Mouse (Mus musculus) myocyte (in vitro differentiated cells): ENCODE measurements around the gene Syt12. TPM values are rescaled to one million over a fixed set of nuclear protein-coding genes. Genes with fewer than 3 reads are reported as not detected.

Source experiments
- H3K27me3 ChIP-seq: one replicate; pipeline ENCODE4 v1.6.1; 2011; ENCODE audit not compliant: control insufficient read depth, insufficient read depth, insufficient read length
- H3K36me3 ChIP-seq: one replicate; pipeline ENCODE4 v1.6.1; 2011; ENCODE audit not compliant: control insufficient read depth, insufficient read depth
- H3K4me2 ChIP-seq: one replicate; pipeline ENCODE4 v1.6.1; 2011; ENCODE audit warnings: low read depth, control low read depth
- H3K4me3 ChIP-seq: one replicate; pipeline ENCODE4 v1.5.1; 2011; ENCODE audit warnings: mild to moderate bottlenecking, control low read depth, moderate library complexity
- H3K79me2 ChIP-seq: one replicate; pipeline ENCODE4 v1.6.1; 2011; ENCODE audit not compliant: control insufficient read depth, insufficient read depth
- H3ac ChIP-seq: one replicate; pipeline ENCODE4 v1.6.1; 2011; ENCODE audit not compliant: control insufficient read depth, insufficient read length
- CEBPB ChIP-seq: IDR thresholded peaks from 2 replicates; pipeline ENCODE4 v1.6.1; 2011; ENCODE audit warnings: mild to moderate bottlenecking, moderate library complexity; ENCODE audit not compliant: poor library complexity, insufficient read depth, severe bottlenecking
- E2F4 ChIP-seq: IDR thresholded peaks from one replicate; pipeline ENCODE4 v1.6.1; 2011; ENCODE audit warnings: mild to moderate bottlenecking, control low read depth, moderate library complexity; ENCODE audit not compliant: insufficient read depth
- MAX ChIP-seq: IDR thresholded peaks from one replicate; pipeline ENCODE4 v1.6.1; 2011; ENCODE audit warnings: low read depth, mild to moderate bottlenecking, control low read depth
- MYOD1 ChIP-seq, 3 experiments: IDR thresholded peaks; one replicate each; pipeline ENCODE4 v1.6.1; 2011; ENCODE audit warnings: control low read depth in 2 of 3, low read depth in 2 of 3, mild to moderate bottlenecking in 2 of 3, moderate library complexity in 1 of 3; ENCODE audit not compliant: insufficient read length in 2 of 3, control insufficient read depth in 1 of 3
- MYOG ChIP-seq, 3 experiments: IDR thresholded peaks; one replicate each; pipeline ENCODE4 v1.6.1; 2011; ENCODE audit warnings: control low read depth in 2 of 3, low read depth in 2 of 3, mild to moderate bottlenecking in 2 of 3; ENCODE audit not compliant: insufficient read length in 2 of 3, control insufficient read depth in 1 of 3, insufficient read depth in 1 of 3
- POLR2A ChIP-seq: IDR thresholded peaks from one replicate; pipeline ENCODE4 v1.6.1; 2011; ENCODE audit warnings: low read depth, mild to moderate bottlenecking, control low read depth, moderate library complexity; ENCODE audit not compliant: insufficient read length
- POLR2AphosphoS2 ChIP-seq: IDR thresholded peaks from one replicate; pipeline ENCODE4 v1.6.1; 2011; ENCODE audit warnings: low read depth, control low read depth; ENCODE audit not compliant: insufficient read length
- REST ChIP-seq: IDR thresholded peaks from one replicate; pipeline ENCODE4 v1.6.1; 2011; ENCODE audit warnings: mild to moderate bottlenecking, control low read depth, moderate library complexity; ENCODE audit not compliant: insufficient read depth, insufficient read length
- SRF ChIP-seq: IDR thresholded peaks from one replicate; pipeline ENCODE4 v1.6.1; 2011; ENCODE audit warnings: low read depth; ENCODE audit not compliant: control insufficient read depth, insufficient read length
- TCF12 ChIP-seq: IDR thresholded peaks from one replicate; pipeline ENCODE4 v1.6.1; 2011; ENCODE audit warnings: mild to moderate bottlenecking, control low read depth; ENCODE audit not compliant: poor library complexity, insufficient read depth, severe bottlenecking
- TCF3 ChIP-seq: IDR thresholded peaks from one replicate; pipeline ENCODE4 v1.6.1; 2011; ENCODE audit warnings: low read depth, control low read depth; ENCODE audit not compliant: insufficient read length
- USF1 ChIP-seq: IDR thresholded peaks from one replicate; pipeline ENCODE4 v1.6.1; 2011; ENCODE audit warnings: low read depth, mild to moderate bottlenecking, control low read depth, moderate library complexity
- polyA plus RNA-seq: library from polyadenylated mRNA; unstranded; fragments of >200 nt; fragmentation: generic; extraction: Trizol; gene quantifications from one replicate; pipeline ENCODE4 v1.2.1, GENCODE M21; 2012; ENCODE audit warnings: missing spikeins

Gene Syt12
- polyA plus RNA-seq, 1 experiment: 22.3 TPM

- peak overlapping the region; percentile 4 for H3K4me2 ChIP-seq
- TF ChIP-seq MYOD1 (IDR thresholded peaks at IDR 0.05; ENCODE audit: control insufficient read depth in 1 of 3, insufficient read length in 2 of 3, low read depth in 2 of 3): no peak
- no peak overlapping the region for H3ac ChIP-seq
- H3K4me3 ChIP-seq: no peak overlapping the region
- H3K79me2 ChIP-seq: no peaks in the 10 kb centered on the region
- no peaks in the 10 kb centered on the region for H3K36me3 ChIP-seq
- no peaks in the 10 kb centered on the region for H3K27me3 ChIP-seq
These were observed 13.9 kb upstream of the Syt12 start for GRCm38 (mm10) chr19:4491080-4491695.

GRCm38 (mm10) chr19:4487877-4488276 lies 10.6 kb upstream of the Syt12 start:
- TF ChIP-seq TCF12: peak; percentile 31
- TF ChIP-seq POLR2AphosphoS2: no peak
- TF ChIP-seq REST: no peak
- TF ChIP-seq SRF: no peak
- TF ChIP-seq MYOD1 (IDR thresholded peaks at IDR 0.05; ENCODE audit: control insufficient read depth in 1 of 3, insufficient read length in 2 of 3, low read depth in 2 of 3): peak; percentile 5 to 84 (median 65)
- peak in 2 of 3 experiments; percentile 69 to 83 for TF ChIP-seq MYOG (IDR thresholded peaks at IDR 0.05; ENCODE audit: control insufficient read depth in 1 of 3, insufficient read depth in 1 of 3, insufficient read length in 2 of 3, low read depth in 2 of 3)
- no peak for TF ChIP-seq CEBPB
- TF ChIP-seq TCF3: no peak
- TF ChIP-seq POLR2A: no peak
- TF ChIP-seq MAX: no peak
- TF ChIP-seq USF1: no peak
- Histone ChIP-seq H3K4me3 (no peak overlapping the region), H3K36me3 (no peaks in the 10 kb centered on the region), H3ac (no peak overlapping the region), H3K79me2 (no peaks in the 10 kb centered on the region), H3K27me3 (no peaks in the 10 kb centered on the region), H3K4me2 (peak overlapping the region; percentile 18)

- Histone ChIP-seq H3K79me2 (no peaks in the 10 kb centered on the region), H3K27me3 (no peaks in the 10 kb centered on the region), H3K4me3 (no peak overlapping the region), H3ac (no peak overlapping the region), H3K36me3 (no peaks in the 10 kb centered on the region), H3K4me2 (no peak overlapping the region)
- TF ChIP-seq MYOD1 (IDR thresholded peaks at IDR 0.05; ENCODE audit: control insufficient read depth in 1 of 3, insufficient read length in 2 of 3, low read depth in 2 of 3) (peak in 1 of 3 experiments; percentile 23), TCF12 (peak; percentile 8), USF1 (no peak)
These were observed 7.8 kb upstream of the Syt12 start for GRCm38 (mm10) chr19:4485006-4485405.

GRCm38 (mm10) chr19:4482111-4482859 lies 5.0 kb upstream of the Syt12 start:
- TF ChIP-seq SRF (no peak), MAX (no peak), TCF3 (no peak), MYOG (IDR thresholded peaks at IDR 0.05; ENCODE audit: control insufficient read depth in 1 of 3, insufficient read depth in 1 of 3, insufficient read length in 2 of 3, low read depth in 2 of 3) (no peak), MYOD1 (IDR thresholded peaks at IDR 0.05; ENCODE audit: control insufficient read depth in 1 of 3, insufficient read length in 2 of 3, low read depth in 2 of 3) (no peak)
- Histone ChIP-seq H3K27me3 (no peaks in the 10 kb centered on the region), H3K4me2 (no peak overlapping the region), H3ac (no peak overlapping the region), H3K36me3 (no peaks in the 10 kb centered on the region), H3K79me2 (no peaks in the 10 kb centered on the region), H3K4me3 (no peak overlapping the region)

- H3K36me3 ChIP-seq: no peaks in the 10 kb centered on the region
- no peak overlapping the region for H3K4me2 ChIP-seq
- peak in 2 of 3 experiments; percentile 2 to 81 for TF ChIP-seq MYOD1 (IDR thresholded peaks at IDR 0.05; ENCODE audit: control insufficient read depth in 1 of 3, insufficient read length in 2 of 3, low read depth in 2 of 3)
- no peak for TF ChIP-seq POLR2AphosphoS2
- no peak overlapping the region for H3ac ChIP-seq
- no peaks in the 10 kb centered on the region for H3K79me2 ChIP-seq
- no peak overlapping the region for H3K4me3 ChIP-seq
- H3K27me3 ChIP-seq: no peaks in the 10 kb centered on the region
These were observed 4.1 kb upstream of the Syt12 start for GRCm38 (mm10) chr19:4481326-4481725.

GRCm38 (mm10) chr19:4480041-4480440 lies 2.8 kb upstream of the Syt12 start:
- no peak for TF ChIP-seq TCF3
- no peak for TF ChIP-seq E2F4
- no peak for TF ChIP-seq TCF12
- no peak for TF ChIP-seq SRF
- TF ChIP-seq MYOD1 (IDR thresholded peaks at IDR 0.05; ENCODE audit: control insufficient read depth in 1 of 3, insufficient read length in 2 of 3, low read depth in 2 of 3): no peak
- no peak for TF ChIP-seq REST
- no peak for TF ChIP-seq USF1
- TF ChIP-seq CEBPB: no peak
- TF ChIP-seq MYOG (IDR thresholded peaks at IDR 0.05; ENCODE audit: control insufficient read depth in 1 of 3, insufficient read depth in 1 of 3, insufficient read length in 2 of 3, low read depth in 2 of 3): no peak
- no peak for TF ChIP-seq POLR2AphosphoS2
- TF ChIP-seq POLR2A: no peak
- no peak for TF ChIP-seq MAX
- no peak overlapping the region for H3ac ChIP-seq
- no peaks in the 10 kb centered on the region for H3K79me2 ChIP-seq
- H3K36me3 ChIP-seq: no peaks in the 10 kb centered on the region
- H3K4me3 ChIP-seq: no peak overlapping the region
- no peak overlapping the region for H3K4me2 ChIP-seq
- H3K27me3 ChIP-seq: no peaks in the 10 kb centered on the region
